Mouse (Mus musculus) ES-Bruce4 (cell line): ENCODE measurements around the gene Olfr1193. TPM values are rescaled to one million over a fixed set of nuclear protein-coding genes. Genes with fewer than 3 reads are reported as not detected.
"Not testable (repeated sequence)": the region's sequence is repeated elsewhere in the genome, so short reads cannot be mapped to it uniquely, and the experiment has no call there.

Experiments
- H3K27ac ChIP-seq: 2 replicates; pipeline ENCODE4 v1.5.1; 2012; ENCODE audit warnings: low read length, inconsistent platforms; ENCODE audit not compliant: insufficient read depth
- H3K27me3 ChIP-seq: 2 replicates; pipeline ENCODE4 v1.6.1; 2012; ENCODE audit warnings: mild to moderate bottlenecking, low read length, inconsistent platforms; ENCODE audit not compliant: control insufficient read depth, poor library complexity, insufficient read depth, severe bottlenecking
- H3K36me3 ChIP-seq: 2 replicates; pipeline ENCODE4 v1.6.1; 2012; ENCODE audit warnings: inconsistent platforms, mild to moderate bottlenecking, low read length, moderate library complexity; ENCODE audit not compliant: control insufficient read depth, poor library complexity, insufficient read depth, severe bottlenecking
- H3K4me1 ChIP-seq: one replicate; pipeline ENCODE4 v1.8.1; 2011; ENCODE audit warnings: low read length; ENCODE audit not compliant: control insufficient read depth, insufficient read depth
- H3K4me3 ChIP-seq: 2 replicates; pipeline ENCODE4 v1.5.1; 2011; ENCODE audit warnings: low read depth, mild to moderate bottlenecking, low read length
- H3K9ac ChIP-seq: 2 replicates; pipeline ENCODE4 v1.6.1; 2012; ENCODE audit warnings: low read depth, mild to moderate bottlenecking, inconsistent platforms; ENCODE audit not compliant: poor library complexity, severe bottlenecking
- H3K9me3 ChIP-seq: replicated peaks from 2 replicates; pipeline ENCODE4 v1.6.1; 2012; ENCODE audit warnings: mild to moderate bottlenecking, low read length, inconsistent platforms; ENCODE audit not compliant: control insufficient read depth, poor library complexity, insufficient read depth, severe bottlenecking
- CTCF ChIP-seq: IDR thresholded peaks from one replicate; pipeline ENCODE4 v1.8.1; 2011; ENCODE audit warnings: low read depth, low read length
- EP300 ChIP-seq: IDR thresholded peaks from 2 replicates; pipeline ENCODE4 v1.6.1; 2011; ENCODE audit warnings: low read depth, low read length; ENCODE audit not compliant: insufficient read depth
- POLR2A ChIP-seq: IDR thresholded peaks from one replicate; pipeline ENCODE4 v1.8.1; 2011; ENCODE audit warnings: low read length; ENCODE audit not compliant: insufficient read depth
- polyA plus RNA-seq: library from polyadenylated mRNA; stranded (reverse); fragments of >200 nt; gene quantifications from 2 replicates; pipeline ENCODE4 v1.2.4, GENCODE M21; 2011; ENCODE audit warnings: low read depth; ENCODE audit not compliant: missing spikeins, insufficient read depth, insufficient read length

The Olfr1193 gene
- polyA plus RNA-seq: not detected in 2 replicates

DNA sequence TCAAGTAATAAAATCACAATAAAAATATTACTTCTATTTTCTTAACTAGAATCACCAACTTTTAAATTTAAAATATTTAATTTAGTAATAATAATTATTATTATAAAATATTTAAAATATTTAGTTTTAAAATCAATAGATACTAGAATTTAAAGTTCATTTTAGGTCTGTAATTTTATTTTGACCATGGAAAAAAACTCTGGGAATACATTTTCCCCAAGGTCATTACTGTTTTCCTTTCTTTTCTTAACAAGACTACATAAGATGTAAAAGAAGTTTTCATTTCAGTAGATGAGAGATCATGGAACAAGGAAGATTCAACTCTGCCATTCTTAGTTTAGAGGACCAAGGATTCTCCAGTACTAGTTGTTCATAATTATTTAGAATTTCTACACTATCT is at the start of gene Olfr1193:
Gene Olfr1193 (plus strand): TSS at position 301 of the 400 bp plus-strand sequence.
- H3K27ac ChIP-seq, H3K4me3 ChIP-seq, H3K9me3 ChIP-seq, H3K36me3 ChIP-seq, H3K27me3 ChIP-seq, H3K9ac ChIP-seq, H3K4me1 ChIP-seq: not testable (repeated sequence)

DNA sequence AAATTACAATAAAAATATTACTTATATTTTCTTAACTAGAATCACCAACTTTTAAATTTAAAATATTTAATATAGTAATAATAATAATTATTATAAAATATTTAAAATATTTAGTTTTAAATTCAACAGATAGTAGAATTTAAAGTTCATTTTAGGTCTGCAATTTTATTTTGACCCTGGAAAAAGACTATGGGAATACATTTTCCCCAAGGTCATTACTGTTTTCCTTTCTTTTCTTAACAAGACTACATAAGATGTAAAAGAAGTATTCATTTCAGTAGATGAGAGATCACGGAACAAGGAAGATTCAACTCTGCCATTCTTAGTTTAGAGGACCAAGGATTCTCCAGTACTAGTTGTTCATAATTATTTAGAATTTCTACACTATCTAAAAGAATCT is 35.2 kb upstream of the Olfr1193 start, which contains the start of gene Olfr1191-ps1:
Gene Olfr1191-ps1 (plus strand): TSS at position 301 of the 400 bp plus-strand sequence.
- H3K27ac ChIP-seq, H3K9me3 ChIP-seq, H3K4me3 ChIP-seq, H3K4me1 ChIP-seq, H3K36me3 ChIP-seq, H3K27me3 ChIP-seq, H3K9ac ChIP-seq: not testable (repeated sequence)

DNA sequence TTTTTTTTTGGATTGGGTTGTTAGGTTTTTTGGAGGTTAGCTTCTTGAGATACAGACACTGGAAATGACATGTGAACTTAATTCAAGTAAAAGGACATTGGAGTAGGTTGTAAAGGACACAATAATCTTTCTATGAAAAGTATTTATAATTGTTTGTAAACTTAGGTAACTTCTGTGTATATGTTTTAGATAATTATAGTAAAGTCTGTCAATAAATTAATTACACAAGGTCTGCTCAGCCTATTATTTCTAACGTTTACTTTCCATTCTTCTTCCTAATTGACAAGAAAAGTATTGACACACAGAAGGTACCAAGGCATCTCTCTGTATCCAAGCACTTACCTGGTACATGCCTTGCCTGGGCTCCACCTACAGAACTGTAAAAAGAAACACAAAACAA is 27.2 kb upstream of the Olfr1193 start, which contains the start of gene Olfr1192-ps1:
Gene Olfr1192-ps1 (plus strand): TSS at position 301 of the 400 bp plus-strand sequence.
- H3K27ac ChIP-seq: no peak within 1 kb of the TSS
- no peaks in the 10 kb centered on the region for H3K36me3 ChIP-seq
- H3K9me3 ChIP-seq: no peaks in the 10 kb centered on the region
- H3K4me3 ChIP-seq: no peak within 1 kb of the TSS
- no peak within 1 kb of the TSS for H3K9ac ChIP-seq
- H3K27me3 ChIP-seq: no peaks in the 10 kb centered on the region
- TF ChIP-seq CTCF: no peak
- H3K4me1 ChIP-seq: no peaks in the 10 kb centered on the region

DNA sequence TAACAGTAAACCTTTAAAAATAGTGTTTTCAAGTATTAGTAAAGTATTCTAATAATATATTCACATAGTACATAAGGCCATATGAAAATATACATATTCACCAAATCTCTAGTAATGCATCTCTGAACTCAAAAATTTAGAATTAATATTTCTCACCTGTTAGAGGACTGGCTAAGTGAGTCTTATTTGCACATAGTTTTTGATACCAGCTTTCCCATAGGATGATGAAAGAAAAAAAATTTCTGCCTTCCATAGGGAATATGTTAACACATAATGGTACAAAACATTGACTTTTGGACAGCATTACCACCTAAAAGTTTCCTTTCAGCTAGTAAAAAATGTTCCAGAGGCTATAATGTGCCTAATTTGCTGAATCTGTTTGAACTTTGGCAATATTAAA is 13.7 kb downstream of the Olfr1193 start, which contains the start of gene Olfr1195:
Gene Olfr1195 (minus strand): TSS at position 101 of the 400 bp plus-strand sequence.
- Histone ChIP-seq H3K9me3 (no peaks in the 10 kb centered on the region), H3K9ac (no peak within 1 kb of the TSS), H3K4me3 (no peak within 1 kb of the TSS), H3K27me3 (no peaks in the 10 kb centered on the region), H3K36me3 (no peaks in the 10 kb centered on the region), H3K4me1 (no peaks in the 10 kb centered on the region), H3K27ac (no peak within 1 kb of the TSS)
- no peak for TF ChIP-seq EP300
- no peak for TF ChIP-seq POLR2A
- TF ChIP-seq CTCF: no peak

DNA sequence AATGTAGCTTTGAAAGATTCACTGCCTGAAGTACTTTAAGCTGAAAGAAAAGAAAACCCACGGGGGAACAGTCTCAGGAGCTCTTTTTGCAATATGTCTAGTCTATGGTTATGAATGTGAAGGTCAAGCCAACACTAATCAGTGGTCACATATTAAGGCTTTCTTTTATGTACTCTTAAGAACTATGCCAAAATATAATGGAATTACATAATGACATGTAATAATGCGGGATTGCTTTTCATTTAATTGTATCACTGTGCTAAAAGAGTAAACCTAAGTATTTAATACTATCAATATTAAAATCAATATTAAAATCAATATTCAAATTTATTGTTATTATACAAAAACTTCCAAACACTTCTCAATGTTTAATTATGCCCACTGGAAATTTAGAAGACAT is 29.1 kb downstream of the Olfr1193 start, which contains the start of gene Olfr1196:
Gene Olfr1196 (minus strand): TSS at position 101 of the 400 bp plus-strand sequence.
- H3K9me3 ChIP-seq: no peaks in the 10 kb centered on the region
- H3K27me3 ChIP-seq: no peaks in the 10 kb centered on the region
- H3K4me3 ChIP-seq: no peak within 1 kb of the TSS
- no peak within 1 kb of the TSS for H3K9ac ChIP-seq
- H3K4me1 ChIP-seq: no peaks in the 10 kb centered on the region
- TF ChIP-seq CTCF (no peak), EP300 (no peak), POLR2A (no peak)
- no peak within 1 kb of the TSS for H3K27ac ChIP-seq
- H3K36me3 ChIP-seq: no peaks in the 10 kb centered on the region

Other genes starting within 250 kb of the Olfr1193 start
- gene Olfr1181, start 249.5 kb upstream of the Olfr1193 start, polyA plus RNA-seq: not detected in 2 replicates
- gene Gm13757, start 226.5 kb upstream of the Olfr1193 start, polyA plus RNA-seq: not detected in 2 replicates
- gene Olfr1183, start 220.8 kb upstream of the Olfr1193 start, polyA plus RNA-seq: not detected in 2 replicates
- gene Olfr1184, start 192.0 kb upstream of the Olfr1193 start, polyA plus RNA-seq: not detected in 2 replicates
- gene Olfr1185-ps1, start 182.3 kb upstream of the Olfr1193 start, polyA plus RNA-seq: not detected in 2 replicates
- not detected in 2 replicates for gene Olfr1186, start 157.1 kb upstream of the Olfr1193 start, polyA plus RNA-seq
- gene Olfr1188, start 118.7 kb upstream of the Olfr1193 start, polyA plus RNA-seq: not detected in 2 replicates
- not detected in 2 replicates for gene Olfr1189, start 89.2 kb upstream of the Olfr1193 start, polyA plus RNA-seq
- not detected in 2 replicates for gene Olfr1191-ps1, start 35.1 kb upstream of the Olfr1193 start, polyA plus RNA-seq
- gene Olfr1192-ps1, start 27.1 kb upstream of the Olfr1193 start, polyA plus RNA-seq: 0.12 TPM in 1 of 2 replicates, not detected in the other
- gene Olfr1195, start 13.6 kb downstream of the Olfr1193 start, polyA plus RNA-seq: not detected in 2 replicates
- not detected in 2 replicates for gene Olfr1196, start 29.0 kb downstream of the Olfr1193 start, polyA plus RNA-seq
- gene Olfr1197, start 56.7 kb downstream of the Olfr1193 start, polyA plus RNA-seq: not detected in 2 replicates
- gene Olfr1198, start 75.7 kb downstream of the Olfr1193 start, polyA plus RNA-seq: 0.25 and 0.43 TPM in 2 replicates
- gene Olfr1199, start 84.8 kb downstream of the Olfr1193 start, polyA plus RNA-seq: 0.52 TPM in 1 of 2 replicates, not detected in the other
- not detected in 2 replicates for gene Olfr1200, start 94.9 kb downstream of the Olfr1193 start, polyA plus RNA-seq
- not detected in 2 replicates for gene Olfr1201, start 117.4 kb downstream of the Olfr1193 start, polyA plus RNA-seq
- gene Olfr1202, start 138.9 kb downstream of the Olfr1193 start, polyA plus RNA-seq: not detected in 2 replicates
- gene Olfr1205, start 154.1 kb downstream of the Olfr1193 start, polyA plus RNA-seq: not detected in 2 replicates
- not detected in 2 replicates for gene Olfr1204, start 173.7 kb downstream of the Olfr1193 start, polyA plus RNA-seq
- not detected in 2 replicates for gene Olfr1206, start 187.6 kb downstream of the Olfr1193 start, polyA plus RNA-seq
- not detected in 2 replicates for gene Olfr1208, start 226.7 kb downstream of the Olfr1193 start, polyA plus RNA-seq
- gene Olfr1209, start 239.5 kb downstream of the Olfr1193 start, polyA plus RNA-seq: not detected in 2 replicates